Mouse (Mus musculus) thymus, adult 2 months (tissue): ENCODE results near the gene Olfr1410.

ENCODE experiments used
- CTCF ChIP-seq: fragments of 200-500 bp; IDR thresholded peaks from 2 replicates; pipeline ENCODE4 v1.5.1; 2012; ENCODE audit warnings: mild to moderate bottlenecking, control low read depth, low read length, moderate library complexity, borderline replicate concordance; ENCODE audit not compliant: control insufficient read depth, poor library complexity, insufficient read depth; ENCODE audit errors: extremely low read depth
- POLR2A ChIP-seq: fragments of 200-500 bp; IDR thresholded peaks from 2 replicates; pipeline ENCODE4 v1.6.1; 2012; ENCODE audit warnings: mild to moderate bottlenecking, low read length, control low read depth, moderate library complexity; ENCODE audit not compliant: control insufficient read depth, poor library complexity, insufficient read depth; ENCODE audit errors: extremely low read depth

- TF ChIP-seq CTCF, result no peak
- TF ChIP-seq POLR2A, result no peak
Observed at GRCm38 (mm10) chr1:92632196-92632595, 26.6 kb downstream of the Olfr1410 start.
